Mouse (Mus musculus): ENCODE measurements around the gene Ubl4b.

Ubl4b gene

GRCm38 (mm10) chr3:107554842-107555241, at the start of gene Ubl4b:
Ubl4b (minus strand) TSS chr3:107555073.
- no peak for DNase-seq

GRCm38 (mm10) chr3:107600127-107600526, 45.3 kb upstream of the Ubl4b start:
- DNase-seq, result no peak

GRCm38 (mm10) chr3:107597586-107598389, 42.9 kb upstream of the Ubl4b start:
- DNase-seq, result no peak

GRCm38 (mm10) chr3:107597134-107597533, 42.3 kb upstream of the Ubl4b start:
- DNase-seq, result no peak

GRCm38 (mm10) chr3:107596559-107596958, 41.7 kb upstream of the Ubl4b start:
- no peak for DNase-seq

GRCm38 (mm10) chr3:107595938-107596461, 41.1 kb upstream of the Ubl4b start:
- no peak for DNase-seq

GRCm38 (mm10) chr3:107595264-107595937, 40.5 kb upstream of the Ubl4b start:
- DNase-seq, result no peak

- no peak for DNase-seq
Observed at GRCm38 (mm10) chr3:107594662-107595263, 39.9 kb upstream of the Ubl4b start, which contains the start of gene Alx3. Alx3 (plus strand) TSS chr3:107595031.

GRCm38 (mm10) chr3:107593632-107594031, 38.8 kb upstream of the Ubl4b start:
- DNase-seq, result no peak

GRCm38 (mm10) chr3:107591612-107592011, 36.7 kb upstream of the Ubl4b start:
- DNase-seq, result no peak

- DNase-seq, result no peak
Observed at GRCm38 (mm10) chr3:107586504-107586903, 31.6 kb upstream of the Ubl4b start.

- no peak for DNase-seq
Observed at GRCm38 (mm10) chr3:107583893-107584292, 29.0 kb upstream of the Ubl4b start.

- no peak for DNase-seq
Observed at GRCm38 (mm10) chr3:107582875-107583767, 28.2 kb upstream of the Ubl4b start.

GRCm38 (mm10) chr3:107582130-107582874, 27.4 kb upstream of the Ubl4b start:
- DNase-seq, result no peak

GRCm38 (mm10) chr3:107581103-107582010, 26.5 kb upstream of the Ubl4b start:
- DNase-seq, result no peak

GRCm38 (mm10) chr3:107579466-107579865, 24.6 kb upstream of the Ubl4b start:
- no peak for DNase-seq

- DNase-seq, result no peak
Observed at GRCm38 (mm10) chr3:107577810-107578390, 23.0 kb upstream of the Ubl4b start.

GRCm38 (mm10) chr3:107576807-107577206, 21.9 kb upstream of the Ubl4b start:
- no peak for DNase-seq

GRCm38 (mm10) chr3:107571205-107571604, 16.3 kb upstream of the Ubl4b start:
- no peak for DNase-seq

- no peak for DNase-seq
Observed at GRCm38 (mm10) chr3:107568721-107569120, 13.8 kb upstream of the Ubl4b start.
